Mouse (Mus musculus) left cerebral cortex, postnatal 10 days (tissue): ENCODE results near the gene Pkhd1. TPM values are rescaled to one million over a fixed set of nuclear protein-coding genes. Genes with fewer than 3 reads are reported as not detected.
"Not testable (repeated sequence)": the region's sequence is repeated elsewhere in the genome, so short reads cannot be mapped to it uniquely, and the experiment has no call there.

Experiments
- DNase-seq, 2 experiments: peaks; one replicate each; pipeline ENCODE4 v3.0.0; 2021 to 2022; ENCODE audit warnings: low spot score in 2 of 2, mixed read lengths in 1 of 2; ENCODE audit errors: extremely low spot score in 1 of 2
- intact Hi-C: fragments of 180-260 bp; cut with DNase I; formaldehyde crosslinking; loops from one replicate; pipeline ENCODE4 v1.15.1; 2025
- total RNA-seq, 2 experiments: library from RNA; stranded (reverse); gene quantifications; 2 replicates each; pipeline ENCODE4 v1.2.3; 2021

Gene Pkhd1
- total RNA-seq, 2 experiments from 2014 or later: 0.08 to 0.11 TPM

GRCm38 (mm10) chr1:20544526-20544925 lies 73.3 kb downstream of the Pkhd1 start:
- DNase-seq: no peak
- intact Hi-C loops: no loop called here

GRCm38 (mm10) chr1:20513364-20514084 lies 104.3 kb downstream of the Pkhd1 start:
- intact Hi-C loops: loop anchor here (2.0 to 5.0 kb wide), 2 partner anchors 201 to 1307 kb away; no protein-coding TSS in a partner anchor
- DNase-seq: peak; percentile 30 to 74

GRCm38 (mm10) chr1:20498965-20499364 lies 118.9 kb downstream of the Pkhd1 start:
- intact Hi-C loops: no loop called here
- peak in 1 of 2 experiments; percentile 47 for DNase-seq

GRCm38 (mm10) chr1:20486087-20486486 lies 131.8 kb downstream of the Pkhd1 start:
- intact Hi-C loops: no loop called here
- no peak for DNase-seq

- intact Hi-C loops: no loop called here
- no peak for DNase-seq
These were observed 136.0 kb downstream of the Pkhd1 start for GRCm38 (mm10) chr1:20481843-20482242.

GRCm38 (mm10) chr1:20478695-20479094 lies 139.2 kb downstream of the Pkhd1 start:
- intact Hi-C loops: no loop called here
- DNase-seq: no peak

GRCm38 (mm10) chr1:20478266-20478659 lies 139.6 kb downstream of the Pkhd1 start:
- intact Hi-C loops: no loop called here
- DNase-seq: no peak

GRCm38 (mm10) chr1:20477561-20478265 lies 140.2 kb downstream of the Pkhd1 start:
- intact Hi-C loops: no loop called here
- DNase-seq: peak in 1 of 2 experiments; percentile 17

GRCm38 (mm10) chr1:20470770-20471169 lies 147.1 kb downstream of the Pkhd1 start:
- DNase-seq: no peak
- intact Hi-C loops: no loop called here

- no peak for DNase-seq
- intact Hi-C loops: no loop called here
These were observed 147.5 kb downstream of the Pkhd1 start for GRCm38 (mm10) chr1:20470317-20470716.

GRCm38 (mm10) chr1:20466481-20466880 lies 151.4 kb downstream of the Pkhd1 start:
- no peak for DNase-seq
- intact Hi-C loops: no loop called here

GRCm38 (mm10) chr1:20454621-20455020 lies 163.2 kb downstream of the Pkhd1 start:
- intact Hi-C loops: loop anchor here (5.0 kb wide), 1 partner anchor 142 kb away; no protein-coding TSS in a partner anchor
- no peak for DNase-seq

- intact Hi-C loops: loop anchor here (5.0 kb wide), 1 partner anchor 138 kb away; no protein-coding TSS in a partner anchor
- DNase-seq: peak; percentile 57 to 64
These were observed 167.8 kb downstream of the Pkhd1 start for GRCm38 (mm10) chr1:20450074-20450473.

GRCm38 (mm10) chr1:20432026-20432425 lies 185.8 kb downstream of the Pkhd1 start:
- intact Hi-C loops, DNase-seq: not testable (repeated sequence)

GRCm38 (mm10) chr1:20429056-20429394 lies 188.8 kb downstream of the Pkhd1 start:
- intact Hi-C loops: no loop called here
- no peak for DNase-seq

GRCm38 (mm10) chr1:20428370-20429055 lies 189.4 kb downstream of the Pkhd1 start:
- DNase-seq: no peak
- intact Hi-C loops: no loop called here

- no peak for DNase-seq
- intact Hi-C loops: no loop called here
These were observed 208.4 kb downstream of the Pkhd1 start for GRCm38 (mm10) chr1:20409411-20409967.

GRCm38 (mm10) chr1:20398319-20398718 lies 219.5 kb downstream of the Pkhd1 start:
- no peak for DNase-seq
- intact Hi-C loops: no loop called here

- intact Hi-C loops: no loop called here
- no peak for DNase-seq
These were observed 253.4 kb downstream of the Pkhd1 start for GRCm38 (mm10) chr1:20364437-20364836.
